Mouse (Mus musculus): Measurements from ENCODE around the gene Rab11fip5.

The Rab11fip5 gene

GRCm38 (mm10) chr6:85372496-85372895 is 1.9 kb downstream of the Rab11fip5 start:
- DNase-seq, result no peak

DNA sequence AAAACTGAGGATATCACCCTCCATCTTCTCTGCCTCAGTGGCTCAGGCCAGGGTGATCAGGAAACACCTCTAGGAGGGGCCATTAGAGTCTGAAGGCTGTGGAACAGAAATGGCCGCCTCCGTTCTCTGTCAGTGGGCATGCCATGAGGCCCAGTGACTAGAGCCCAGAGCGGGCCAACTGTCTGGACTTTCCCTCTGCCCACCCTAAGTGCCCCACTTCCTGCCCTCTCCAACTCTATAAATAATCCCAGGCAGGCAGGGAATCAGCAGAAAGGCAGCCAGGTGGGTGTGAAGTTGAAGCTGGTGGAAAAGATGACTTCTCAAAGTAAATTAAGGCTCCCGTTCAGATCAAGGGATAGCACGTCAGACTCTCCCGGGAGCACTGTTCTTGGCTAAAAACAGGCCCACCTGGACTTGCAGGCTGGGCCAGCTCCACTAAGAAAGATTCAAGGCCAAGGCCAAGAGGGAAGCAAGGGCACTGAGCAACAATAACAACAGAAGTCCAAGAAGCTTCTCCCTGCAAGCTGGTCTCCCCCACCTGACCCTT is 2.5 kb downstream of the Rab11fip5 start:
- no peak for DNase-seq

DNA sequence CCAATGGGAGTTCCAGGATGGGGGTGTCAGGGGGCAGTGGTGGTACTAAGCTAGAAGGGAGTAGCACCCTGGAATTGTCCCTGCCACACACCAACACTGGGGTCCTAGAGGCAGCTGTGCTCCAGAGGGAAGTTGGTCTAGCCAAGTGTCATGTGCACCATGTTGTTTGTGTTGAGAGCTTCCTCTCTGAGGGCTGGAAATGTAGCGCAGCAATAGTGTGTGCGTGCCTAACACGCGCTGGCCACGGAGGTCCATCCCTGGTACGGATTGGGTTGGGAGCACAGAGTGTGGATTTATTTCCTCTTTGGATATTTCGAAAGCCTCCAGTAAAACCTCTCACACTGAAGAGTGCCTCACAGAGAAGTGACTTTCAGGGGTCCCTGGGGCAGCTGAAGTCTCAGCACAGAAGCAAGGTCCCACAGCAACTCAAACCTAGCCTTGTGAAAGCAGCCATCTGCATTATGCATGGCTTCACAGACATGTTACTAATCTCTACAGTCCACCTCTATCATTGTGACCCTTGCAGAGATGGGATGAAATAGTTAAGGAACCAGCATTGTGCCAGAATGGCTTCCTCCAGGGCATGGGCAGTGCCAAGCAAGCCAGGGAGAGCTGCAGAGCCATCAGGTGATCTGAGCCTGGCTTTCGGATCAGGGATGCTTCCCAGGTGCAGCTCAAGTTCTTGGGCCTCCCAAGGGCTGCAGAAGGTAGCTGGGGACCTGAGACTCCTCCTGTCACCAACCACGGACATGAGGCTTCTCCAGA is 3.6 kb downstream of the Rab11fip5 start:
- no peak for DNase-seq

DNA sequence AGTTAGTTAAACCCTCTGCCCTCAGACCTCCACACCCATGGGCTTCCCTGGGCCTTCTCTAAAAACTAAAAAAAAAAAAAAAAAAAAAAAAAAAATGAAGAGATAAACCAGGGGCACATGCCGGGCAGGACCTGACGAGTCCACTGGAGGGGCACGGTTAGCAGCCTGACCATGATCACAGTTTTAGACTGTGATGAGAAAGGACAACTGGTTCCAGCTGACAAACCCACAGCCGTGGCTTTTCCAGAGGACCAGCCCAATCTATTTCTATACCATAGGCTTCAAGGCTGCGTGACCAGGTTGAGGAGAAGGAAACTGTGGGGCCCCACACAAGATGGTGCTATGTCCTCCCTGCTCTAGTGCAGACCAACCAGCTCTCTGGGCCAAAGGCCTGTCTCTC is 4.4 kb downstream of the Rab11fip5 start:
- DNase-seq, result no peak

DNA sequence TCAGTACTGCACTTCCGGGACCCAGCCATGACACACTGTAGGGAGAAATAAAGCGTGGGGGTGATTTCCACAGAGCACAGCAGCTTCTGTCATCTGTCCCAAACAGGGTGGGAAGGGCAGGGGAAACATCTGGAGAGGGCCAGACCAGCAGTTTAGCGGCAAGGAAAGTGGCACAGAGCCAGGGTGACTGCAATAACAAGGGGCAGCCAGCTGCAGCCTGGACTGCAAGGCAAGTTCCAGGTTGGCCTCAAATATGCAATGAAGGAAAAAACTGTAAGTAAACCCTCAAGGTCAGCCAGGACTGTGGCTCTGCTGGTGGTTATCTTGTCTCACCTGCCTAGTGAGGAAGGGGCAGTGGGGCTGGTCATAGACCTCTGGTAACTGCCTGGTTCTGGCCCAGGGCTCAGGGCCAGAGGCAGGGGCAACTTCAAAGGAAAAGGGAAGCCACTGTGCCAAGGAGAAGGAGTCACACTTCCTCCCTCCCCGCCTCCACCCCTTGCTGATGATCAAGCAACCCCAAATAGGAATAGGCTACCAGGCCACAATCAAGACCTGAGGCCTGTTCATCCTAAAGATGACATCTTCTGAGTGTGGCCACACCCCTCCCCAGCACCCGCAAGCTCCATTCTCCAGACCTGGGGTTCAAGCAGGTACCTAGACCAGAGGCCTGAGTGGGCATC is 5.1 kb downstream of the Rab11fip5 start:
- DNase-seq, result peak; percentile 88

DNA sequence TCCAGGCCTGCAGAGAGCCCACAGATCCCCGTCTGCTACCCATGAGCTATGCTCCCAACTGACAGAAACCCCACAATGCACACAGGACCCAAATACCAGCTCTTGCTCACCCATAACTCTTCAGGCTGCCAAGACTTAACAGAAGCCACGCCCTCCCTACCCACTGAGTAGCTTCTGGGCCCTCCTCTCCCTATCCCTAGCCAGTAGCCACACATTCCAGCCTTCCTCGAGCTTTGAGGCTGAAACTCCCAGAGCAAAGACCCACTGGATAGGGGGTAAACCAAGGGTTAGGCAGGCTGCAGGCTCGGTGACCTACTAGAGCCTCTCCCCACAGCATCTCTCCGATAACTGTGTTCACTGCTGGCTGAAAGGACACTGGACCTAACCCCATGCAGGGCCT is 5.7 kb downstream of the Rab11fip5 start:
- DNase-seq, result no peak

DNA sequence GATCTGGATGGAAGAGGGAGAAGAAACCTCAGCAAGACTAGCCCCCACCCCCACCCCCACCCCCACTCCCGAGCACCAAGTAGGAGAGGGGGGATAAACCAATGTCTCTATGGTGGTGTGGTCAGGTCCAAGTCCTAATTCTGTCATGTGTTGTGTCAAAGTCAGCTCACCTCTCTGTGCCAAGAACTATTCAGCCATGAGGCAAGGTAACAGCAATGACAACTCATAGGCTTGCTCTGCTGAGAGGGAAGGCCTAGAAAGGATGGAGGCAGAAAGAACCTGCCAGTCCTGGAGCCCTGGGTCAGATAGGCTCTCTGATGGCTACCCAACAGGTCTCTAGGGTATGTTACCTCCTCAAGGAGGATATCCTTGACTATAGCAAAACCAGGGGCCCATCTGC is 6.3 kb downstream of the Rab11fip5 start:
- no peak for DNase-seq

GRCm38 (mm10) chr6:85366387-85366786 is 8.0 kb downstream of the Rab11fip5 start:
- DNase-seq, result peak; percentile 57

- no peak for DNase-seq
Observed at GRCm38 (mm10) chr6:85364439-85364838, 10.0 kb downstream of the Rab11fip5 start.

DNA sequence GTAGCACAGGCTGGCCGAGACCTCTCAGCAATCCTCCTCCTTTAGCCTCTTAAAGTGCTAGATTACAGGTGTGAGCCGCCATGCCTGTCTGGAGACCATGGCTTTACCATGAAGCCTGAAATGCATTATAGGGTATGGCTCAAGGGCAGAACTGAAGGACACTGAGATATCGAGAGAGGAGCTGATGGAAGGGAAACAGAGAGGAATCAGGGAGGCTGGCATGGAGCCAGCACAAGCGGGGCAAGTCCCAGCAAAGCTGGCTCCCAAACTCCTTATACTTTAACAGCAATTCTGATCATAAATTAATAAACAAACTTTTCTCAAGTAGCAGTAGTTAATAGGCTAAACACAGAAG is 10.6 kb downstream of the Rab11fip5 start:
- no peak for DNase-seq

DNA sequence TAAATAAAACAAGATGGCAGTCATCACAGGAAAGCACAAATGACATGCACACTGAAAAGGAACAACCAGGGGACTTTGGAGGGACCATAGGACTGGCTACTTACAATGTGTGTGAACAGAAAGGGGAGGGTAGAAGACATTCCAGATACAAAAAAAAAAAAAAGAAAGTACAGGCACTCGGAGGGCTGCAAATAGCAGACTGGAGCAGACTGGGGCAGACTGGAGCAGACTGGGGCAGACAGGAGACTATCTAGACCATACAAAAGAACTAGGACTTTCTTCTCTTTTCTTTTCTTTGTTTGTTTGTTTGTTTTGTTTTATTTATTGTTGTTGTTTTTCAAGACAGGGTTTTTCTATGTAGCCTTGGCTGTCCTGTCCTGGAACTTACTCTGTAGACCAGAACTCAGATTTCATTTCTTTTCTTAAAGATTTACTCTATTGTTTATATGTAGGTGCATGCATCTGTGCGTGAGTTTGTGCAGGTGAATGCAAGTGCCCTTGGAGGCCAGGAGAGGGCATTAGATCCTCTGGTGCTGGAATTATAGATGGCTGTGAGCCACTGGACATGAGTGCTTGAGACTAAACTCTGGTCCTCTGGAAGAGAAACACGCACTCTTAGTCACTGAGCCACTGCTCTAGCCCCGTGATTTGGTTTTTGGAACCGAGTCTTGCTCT is 11.1 kb downstream of the Rab11fip5 start:
- DNase-seq, result no peak

GRCm38 (mm10) chr6:85362610-85363009 is 11.8 kb downstream of the Rab11fip5 start:
- no peak for DNase-seq

DNA sequence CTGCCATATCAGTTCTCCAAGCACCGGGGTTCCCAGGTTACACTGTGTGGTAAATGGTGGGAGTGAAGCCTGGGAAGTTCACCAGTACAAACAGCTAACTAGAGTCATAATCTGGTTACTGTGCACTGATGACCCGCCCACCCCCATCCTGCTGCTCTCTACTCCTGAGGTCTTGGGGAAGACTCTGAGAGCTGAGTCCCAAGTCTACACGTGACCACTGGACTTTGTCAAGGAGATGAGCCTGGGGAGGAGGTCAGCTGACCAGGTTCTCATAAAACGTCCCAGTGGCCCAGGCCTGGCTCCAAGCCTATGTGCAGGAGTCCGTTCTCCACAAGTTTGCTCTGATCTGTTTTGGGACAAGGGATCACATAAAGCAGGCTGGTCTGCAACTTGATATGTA is 14.1 kb downstream of the Rab11fip5 start:
- DNase-seq, result peak; percentile 75

DNA sequence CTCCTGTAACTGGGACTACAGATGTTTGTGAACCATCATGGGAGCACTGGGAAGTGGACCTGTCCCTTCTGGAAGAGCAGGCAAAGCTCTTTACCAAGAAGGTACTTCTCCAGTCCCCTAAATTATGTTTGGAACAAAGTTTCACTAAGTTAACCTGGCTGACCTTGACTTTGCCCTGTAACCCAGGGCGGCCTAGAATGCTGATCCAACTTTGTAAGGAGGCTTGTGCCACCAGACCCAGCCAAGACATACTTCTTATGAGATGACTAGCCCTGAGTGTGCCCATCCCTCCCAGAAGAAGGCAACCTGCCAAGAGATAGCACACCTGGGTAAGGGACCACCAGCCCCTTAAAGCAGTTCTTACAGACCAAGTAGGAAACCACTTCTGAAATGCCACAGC is 15.6 kb downstream of the Rab11fip5 start:
- DNase-seq, result no peak

GRCm38 (mm10) chr6:85356682-85357465 is 17.6 kb downstream of the Rab11fip5 start:
- no peak for DNase-seq

DNA sequence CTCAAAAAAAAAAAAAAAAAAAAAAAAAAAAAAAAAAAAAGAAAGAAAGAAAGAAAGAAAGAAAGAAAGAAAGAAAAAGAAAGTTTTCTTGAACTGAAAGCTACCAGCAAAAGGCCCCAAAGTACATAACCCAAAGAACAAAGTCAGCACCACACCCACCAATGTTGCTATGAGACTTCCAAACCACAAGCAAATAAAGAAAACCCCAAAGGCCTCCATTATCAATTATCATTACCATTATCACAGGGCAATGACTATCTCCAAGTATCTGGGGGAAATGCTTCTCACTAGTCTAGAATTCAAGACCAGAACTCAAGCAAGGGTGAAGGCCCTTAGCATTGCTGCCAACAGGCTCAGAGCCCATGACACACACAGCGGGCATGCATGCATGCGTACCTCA is 18.7 kb downstream of the Rab11fip5 start:
- no peak for DNase-seq

DNA sequence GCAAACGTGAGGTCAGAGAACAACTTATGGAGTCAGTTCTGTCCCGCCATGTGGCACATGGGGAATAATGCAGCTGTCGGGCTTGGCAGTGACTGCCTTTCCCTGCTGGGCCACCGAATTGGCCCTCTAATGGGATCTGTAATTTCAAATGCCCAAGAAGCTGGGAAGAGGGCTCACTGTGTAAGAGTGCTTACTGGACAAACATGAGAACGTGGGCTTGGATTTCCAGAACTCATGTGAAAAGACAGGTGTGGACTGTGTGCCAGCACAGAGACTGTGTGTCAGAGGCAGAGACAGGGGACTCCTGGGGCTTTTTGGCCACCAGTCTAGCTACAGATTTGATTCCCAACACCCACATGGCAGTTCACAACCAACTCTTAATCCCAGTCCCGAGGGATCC is 19.7 kb downstream of the Rab11fip5 start:
- no peak for DNase-seq

- DNase-seq, result no peak
Observed at GRCm38 (mm10) chr6:85353706-85354105, 20.7 kb downstream of the Rab11fip5 start.

DNA sequence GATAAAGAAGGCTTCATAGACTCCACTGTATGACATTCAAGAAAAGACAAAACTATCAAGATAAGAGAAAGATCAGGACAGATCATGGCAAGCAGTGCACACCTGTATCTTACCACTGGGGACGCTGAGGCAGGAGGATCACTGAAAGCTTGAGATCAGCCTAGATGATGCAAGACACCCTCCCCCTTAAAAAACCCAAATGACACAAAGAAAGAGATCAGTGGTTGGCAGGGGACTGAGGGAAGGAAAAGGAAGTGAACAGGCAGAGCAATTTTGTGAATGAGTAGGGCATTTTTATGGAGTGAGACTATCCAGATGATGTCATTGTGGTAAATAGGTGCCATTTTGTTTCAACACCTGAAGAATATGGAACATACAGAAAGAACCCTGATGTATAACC is 24.3 kb downstream of the Rab11fip5 start:
- no peak for DNase-seq

- peak; percentile 61 for DNase-seq
Observed at GRCm38 (mm10) chr6:85349246-85349645, 25.2 kb downstream of the Rab11fip5 start.

DNA sequence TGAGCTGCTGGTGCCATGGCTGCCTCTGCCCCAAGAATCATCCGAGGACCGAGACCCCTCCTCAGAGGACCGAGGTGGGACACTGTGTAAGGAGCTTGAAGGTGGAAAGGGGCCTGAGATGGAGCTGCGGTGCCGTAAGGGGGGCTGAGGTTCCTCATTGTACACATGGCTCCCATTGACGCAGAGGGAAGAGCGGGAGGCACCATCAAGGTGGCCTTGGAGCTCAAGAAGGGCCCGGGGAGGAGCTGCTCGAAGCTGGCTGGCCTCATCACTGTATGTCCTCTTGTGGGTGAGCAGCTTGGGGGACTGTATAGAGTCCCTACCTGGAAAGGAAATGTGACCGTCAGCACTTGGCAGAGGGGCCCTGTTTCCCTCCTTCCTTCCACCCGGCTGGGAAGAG is 26.3 kb downstream of the Rab11fip5 start:
- DNase-seq, result no peak

- DNase-seq, result peak; percentile 93
Observed at GRCm38 (mm10) chr6:85346028-85346634, 28.3 kb downstream of the Rab11fip5 start.

- DNase-seq, result no peak
Observed at GRCm38 (mm10) chr6:85344929-85345328, 29.5 kb downstream of the Rab11fip5 start.

All from kidney, postnatal 10 days (tissue).